In the genomic region with DNA sequence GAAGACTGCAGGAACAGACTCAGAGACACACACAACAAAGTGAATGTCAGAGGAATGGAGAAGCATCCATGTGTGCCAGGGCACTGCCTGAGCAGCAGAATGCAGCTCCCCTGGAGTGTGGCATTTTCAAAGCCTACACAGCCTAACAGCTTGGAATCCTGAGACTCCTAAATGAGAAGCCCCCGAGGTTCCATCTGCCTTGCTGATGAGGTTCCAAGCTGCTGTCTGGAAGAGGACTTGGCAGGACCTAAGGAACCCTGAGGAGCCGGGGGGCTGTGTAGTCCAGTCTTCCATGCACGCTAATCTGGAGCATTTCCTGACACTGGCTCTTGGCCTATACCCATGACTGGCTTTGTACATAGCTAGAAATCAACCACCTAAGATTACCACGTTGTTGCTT, we compare ENCODE assay signal across 15 mouse cellular contexts.
A peak's percentile ranks its signal among the peaks of the same experiment; 100 is the strongest.
DNase-seq lines count a peak whose midpoint lies in the region; ATAC-seq lines count a peak whose summit lies in the region.
"Had no signal": no experiment of that assay in that cellular context is flagged by ENCODE, and none has a peak within 500 bp of the region (broad histone marks: within the 10 kb centered on the region; RNA-seq: fewer than 3 reads in every experiment).

No protein-coding gene starts in this region.

- H3K9ac ChIP-seq in forebrain, embryonic 14.5 days (ENCODE audit: low read length), result no peak overlapping the region
- H3K9ac ChIP-seq in forebrain, embryonic 13.5 days, result no peak overlapping the region

- no peaks in the 10 kb centered on the region for H3K9me3 ChIP-seq in forebrain, embryonic 14.5 days (replicated peaks; ENCODE audit: control insufficient read depth, low read length)
- H3K9me3 ChIP-seq in forebrain, embryonic 13.5 days (replicated peaks), result no peaks in the 10 kb centered on the region
- H3K9me3 ChIP-seq: midbrain, embryonic 10.5 days had no signal

- peaks cover 11% of the 10 kb centered on the region for H3K4me1 ChIP-seq in forebrain, embryonic 14.5 days (ENCODE audit: control insufficient read depth, insufficient read depth, low read length)
- peaks cover 37% of the 10 kb centered on the region for H3K4me1 ChIP-seq in forebrain, embryonic 13.5 days

- no peak overlapping the region for H3K4me3 ChIP-seq in forebrain, embryonic 14.5 days (ENCODE audit: low read depth, low read length)
- H3K4me3 ChIP-seq in forebrain, embryonic 13.5 days, result no peak overlapping the region
- H3K4me3 ChIP-seq: heart, adult 2 months; midbrain, embryonic 10.5 days had no signal

- intact Hi-C loops in left cerebral cortex, postnatal 14 days (cut with DNase I), result no loop called here

- ATAC-seq in forebrain, embryonic 14.5 days, result peak; percentile 40; the same call in 1 of the 2 replicates
- no peak for ATAC-seq in forebrain, embryonic 13.5 days

- no peaks in the 10 kb centered on the region for H3K36me3 ChIP-seq in forebrain, embryonic 14.5 days (ENCODE audit: control insufficient read depth, insufficient read depth, low read length)
- no peaks in the 10 kb centered on the region for H3K36me3 ChIP-seq in forebrain, embryonic 13.5 days (ENCODE audit: poor library complexity, severe bottlenecking)
- H3K36me3 ChIP-seq: midbrain, embryonic 10.5 days had no signal

- H3K27ac ChIP-seq in forebrain, embryonic 14.5 days (ENCODE audit: low read depth, low read length), result no peak overlapping the region
- no peak overlapping the region for H3K27ac ChIP-seq in forebrain, embryonic 13.5 days
- H3K27ac ChIP-seq: heart, adult 2 months; midbrain, embryonic 10.5 days had no signal

- no peaks in the 10 kb centered on the region for H3K27me3 ChIP-seq in forebrain, embryonic 14.5 days (replicated peaks; ENCODE audit: control insufficient read depth, insufficient read depth, low read length)
- H3K27me3 ChIP-seq in forebrain, embryonic 13.5 days, result peaks cover 13% of the 10 kb centered on the region; the same call in 1 of the 2 replicates

- 62% methylated on average over 4 of the region's 4 CpGs for WGBS in forebrain, embryonic 14.5 days
- 76% methylated on average over 4 of the region's 4 CpGs for WGBS in forebrain, embryonic 13.5 days

- peak; percentile 66 for DNase-seq in forebrain, embryonic 14.5 days (ENCODE audit: low spot score)
- DNase-seq in brain, adult 2 months (ENCODE audit: low read depth, low spot score), result peak; percentile 97
- peak; percentile 93 to 96 for DNase-seq in cerebellum, postnatal 14 days
- peak; percentile 27 to 30 for DNase-seq in left cerebral cortex, postnatal 14 days (ENCODE audit: low spot score in 2 of 2)
- no peak for DNase-seq in heart, adult 9 months (ENCODE audit: low spot score in 2 of 2)
- DNase-seq in adrenal gland, adult (ENCODE audit: inconsistent age in 2 of 2, low spot score in 1 of 2), result no peak
- no peak for DNase-seq in urinary bladder, postnatal 25 days (ENCODE audit: low spot score)
- DNase-seq: adrenal gland, postnatal 14 days; heart, adult 2 months; heart, postnatal 36 days; lung, postnatal 14 days; spleen, adult 18-20 months had no signal

- no peak overlapping the region for H3K4me2 ChIP-seq in forebrain, embryonic 14.5 days (ENCODE audit: low read length)
- no peak overlapping the region for H3K4me2 ChIP-seq in forebrain, embryonic 13.5 days
- H3K4me2 ChIP-seq: liver, embryonic 11.5 days had no signal

Comparison
In these comparisons a context has a peak if more than half of its experiments do, and no peak if none do; other contexts are left out.
1. DNase-seq: peak in forebrain, embryonic 14.5 days (single experiment), brain, adult 2 months (single experiment), cerebellum, postnatal 14 days (2 of 2) and left cerebral cortex, postnatal 14 days (2 of 2); none in heart, adult 9 months (0 of 2), adrenal gland, adult (0 of 2) and urinary bladder, postnatal 25 days (single experiment).